Mouse (Mus musculus) olfactory bulb, adult 2 months (tissue): ENCODE measurements around the gene Ina.

Source experiments
- CTCF ChIP-seq: fragments of 200-500 bp; IDR thresholded peaks from 2 replicates; pipeline ENCODE4 v1.5.1; 2012; ENCODE audit warnings: low read depth, mild to moderate bottlenecking, low read length, moderate library complexity; ENCODE audit not compliant: insufficient read depth
- POLR2A ChIP-seq: fragments of 200-500 bp; IDR thresholded peaks from 2 replicates; pipeline ENCODE4 v1.6.1; 2012; ENCODE audit warnings: mild to moderate bottlenecking, low read depth, low read length, moderate library complexity; ENCODE audit not compliant: insufficient read depth

- TF ChIP-seq POLR2A (no peak), CTCF (no peak)
These were observed 37.0 kb upstream of the Ina start for GRCm38 (mm10) chr19:46977460-46977859.
